Mouse (Mus musculus) stomach, postnatal 0 days (tissue): ENCODE results near the gene Ell3.

Experiments used
- CTCF ChIP-seq: IDR thresholded peaks from 2 replicates; pipeline ENCODE4 v1.5.1; 2016; ENCODE audit warnings: antibody characterized with exemption, low read depth, mild to moderate bottlenecking, moderate library complexity
- EP300 ChIP-seq: optimal IDR thresholded peaks from 2 replicates; pipeline ENCODE3; 2016; ENCODE audit warnings: antibody characterized with exemption

DNA sequence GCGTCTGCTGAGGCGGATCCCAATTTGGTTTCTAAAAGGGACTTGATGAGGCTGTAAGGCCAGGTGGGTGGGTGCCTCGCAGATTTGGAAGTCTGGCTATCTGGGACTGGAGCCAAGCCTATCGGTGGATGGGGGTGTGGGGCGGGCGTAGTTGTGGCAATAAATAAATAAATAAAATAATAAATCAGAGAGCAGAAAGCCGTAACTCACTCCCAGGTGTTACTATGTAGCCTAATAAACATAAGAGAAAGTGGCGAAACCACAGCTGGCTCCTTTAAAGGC lies 1.1 kb downstream of the Ell3 start:
- TF ChIP-seq CTCF (no peak), EP300 (no peak)
